Mouse (Mus musculus): ENCODE measurements at regions not wholly inside any gene's neighbourhood (a gene's known extent, or its start where the extent isn't known, plus 50 kb on each side); places are given as distances from the start of the nearest gene placed in this dataset.

- no peaks in the 10 kb centered on the region for H3K27me3 ChIP-seq (ENCODE audit: control insufficient read depth, insufficient read depth, low read length)
- H3K9me3 ChIP-seq (replicated peaks; ENCODE audit: control insufficient read depth, low read length), result no peaks in the 10 kb centered on the region
- ATAC-seq (replicated peaks; ENCODE audit: insufficient number of reproducible peaks, low FRiP score, low TSS enrichment, low read depth), result no peak
- H3K4me1 ChIP-seq (ENCODE audit: control insufficient read depth, insufficient read depth, low read length), result no peaks in the 10 kb centered on the region
- no peak overlapping the region for H3K4me2 ChIP-seq (ENCODE audit: low read depth, low read length)
- WGBS, result 86% methylated on average over 4 of the region's 4 CpGs
- no peak overlapping the region for H3K4me3 ChIP-seq (ENCODE audit: low read depth, low read length)
- no peak overlapping the region for H3K9ac ChIP-seq (replicated peaks; ENCODE audit: low read length)
- no peaks in the 10 kb centered on the region for H3K36me3 ChIP-seq (replicated peaks; ENCODE audit: control insufficient read depth, insufficient read depth, low read depth, low read length)
- H3K27ac ChIP-seq (replicated peaks; ENCODE audit: low read depth, low read length), result no peak overlapping the region
- DNase-seq (ENCODE audit: low spot score), result no peak
These were observed 778.0 kb upstream of the Celf2 start for GRCm38 (mm10) chr2:8287403-8287802.

DNA sequence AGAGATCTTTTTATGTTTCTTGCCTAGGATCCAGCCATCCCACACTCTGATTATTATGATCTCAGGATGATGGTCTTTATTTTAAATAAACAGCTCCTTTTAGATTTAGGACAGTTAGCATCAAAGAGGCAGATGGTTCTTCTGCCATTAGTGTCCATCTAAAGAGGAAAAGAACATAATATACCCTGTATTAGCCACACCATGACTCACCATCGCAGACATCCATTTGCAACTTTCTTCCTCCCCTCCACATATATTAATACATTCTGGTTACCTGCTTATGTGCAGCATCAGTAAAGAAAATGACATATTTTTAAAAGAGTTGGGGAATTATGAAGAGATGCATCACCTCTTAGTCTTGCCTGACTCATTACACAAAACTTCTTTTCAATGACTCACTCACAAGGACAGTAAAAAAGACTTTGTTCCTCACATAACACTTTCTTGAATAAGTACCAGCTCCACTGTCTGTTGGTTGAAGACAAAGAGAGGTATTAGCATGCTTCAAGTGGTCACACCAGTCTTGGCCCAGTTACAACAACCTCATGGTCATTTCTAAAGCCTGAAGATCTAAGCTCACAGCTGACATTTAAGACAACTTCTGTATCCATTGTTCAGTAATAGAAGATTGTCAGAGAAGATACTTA is 766.9 kb upstream of the Celf2 start:
- Histone ChIP-seq H3K9me3 (replicated peaks; ENCODE audit: control insufficient read depth, low read length) (no peaks in the 10 kb centered on the region), H3K36me3 (replicated peaks; ENCODE audit: control insufficient read depth, insufficient read depth, low read depth, low read length) (no peaks in the 10 kb centered on the region), H3K9ac (replicated peaks; ENCODE audit: low read length) (no peak overlapping the region), H3K27ac (replicated peaks; ENCODE audit: low read depth, low read length) (no peak overlapping the region), H3K27me3 (ENCODE audit: control insufficient read depth, insufficient read depth, low read length) (no peaks in the 10 kb centered on the region), H3K4me2 (ENCODE audit: low read depth, low read length) (no peak overlapping the region), H3K4me1 (ENCODE audit: control insufficient read depth, insufficient read depth, low read length) (no peaks in the 10 kb centered on the region), H3K4me3 (ENCODE audit: low read depth, low read length) (no peak overlapping the region)
- no peak for DNase-seq (ENCODE audit: low spot score)
- 95% methylated on average over 1 of the region's 1 CpGs for WGBS
- ATAC-seq (replicated peaks; ENCODE audit: insufficient number of reproducible peaks, low FRiP score, low TSS enrichment, low read depth), result no peak
